Mouse (Mus musculus) left cerebral cortex, adult 8-10 months (tissue): ENCODE results near the gene Fam71d. TPM values are rescaled to one million over a fixed set of nuclear protein-coding genes. Genes with fewer than 3 reads are reported as not detected.

Experiments used
- DNase-seq, 2 experiments: peaks; one replicate each; pipeline ENCODE4 v3.0.0; 2022; ENCODE audit warnings: low spot score in 2 of 2
- total RNA-seq, 4 experiments: library from RNA; stranded (reverse); gene quantifications; 2 replicates each; pipeline ENCODE4 v1.2.4; 2022

Fam71d gene
- total RNA-seq, 4 experiments from 2014 or later, result 0.74 to 0.94 (median 0.84) TPM

GRCm38 (mm10) chr12:78769031-78769713, 77.8 kb downstream of the Fam71d start:
- no peak for DNase-seq

- DNase-seq, result no peak
Measured at GRCm38 (mm10) chr12:78773211-78773610, 81.9 kb downstream of the Fam71d start.

- DNase-seq, result no peak
Measured at GRCm38 (mm10) chr12:78777916-78778315, 86.6 kb downstream of the Fam71d start.

- no peak for DNase-seq
Measured at GRCm38 (mm10) chr12:78778423-78779067, 87.2 kb downstream of the Fam71d start.

Other genes with a start within 250 kb of the Fam71d start
- 10 to 100 TPM; 24.5 to 29.2 (median 27.1) TPM for gene Mpp5, start 57.4 kb downstream of the Fam71d start, total RNA-seq
- 100 to 1,000 TPM; 280 to 292 (median 289) TPM for gene Atp6v1d, start 170.1 kb downstream of the Fam71d start, total RNA-seq
- gene Eif2s1, start 170.3 kb downstream of the Fam71d start, total RNA-seq, result 10 to 100 TPM; 41.5 to 55.3 (median 44.0) TPM
- under 1 TPM in 1 of 4 experiments, not detected in 3; 0.38 TPM for gene Plek2, start 215.4 kb downstream of the Fam71d start, total RNA-seq